ENCODE assay signal across 8 mouse cellular contexts in the genomic region with DNA sequence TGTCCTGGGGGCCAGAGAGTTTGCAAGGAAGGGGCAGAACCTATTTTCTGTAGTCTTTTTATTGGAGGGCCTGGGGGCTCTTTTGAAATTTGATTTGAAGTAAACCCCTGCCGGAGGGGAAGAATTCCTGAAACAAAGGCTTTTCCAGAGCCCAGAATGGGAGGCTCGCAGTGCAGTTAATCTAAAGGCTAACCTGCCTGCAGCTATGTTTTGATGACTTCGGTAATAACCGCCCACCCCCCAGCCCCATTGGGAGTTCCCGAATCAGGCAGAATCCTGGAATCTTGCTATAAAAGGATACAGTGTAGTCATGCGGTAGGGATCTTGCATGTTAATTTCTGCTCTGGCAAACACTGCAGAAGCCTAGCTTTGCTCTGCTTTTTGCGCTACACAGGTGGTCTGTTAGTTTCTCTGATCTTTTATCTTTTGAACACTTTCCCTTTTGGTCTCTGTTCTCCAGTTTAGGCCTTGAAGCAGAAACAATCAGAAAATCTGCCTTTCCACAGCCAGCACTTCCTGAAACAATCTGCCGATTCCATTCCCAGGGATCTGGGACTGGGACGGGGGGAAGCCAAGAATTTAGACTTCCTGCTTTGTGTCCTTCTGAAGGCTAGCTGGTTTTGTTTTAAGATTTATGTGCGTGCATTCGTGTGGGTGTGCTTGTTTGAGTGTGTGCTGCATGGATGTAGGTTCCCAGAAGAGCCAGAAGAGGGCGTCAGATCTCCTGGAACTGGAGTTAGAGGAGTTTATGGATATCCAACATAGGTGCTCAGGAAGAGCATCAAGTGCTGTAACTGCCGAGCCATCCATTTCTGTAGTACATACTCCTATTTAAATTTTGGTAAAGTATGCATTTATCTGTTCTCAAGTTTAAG. TPM values are rescaled to one million over a fixed set of nuclear protein-coding genes. Genes with fewer than 3 reads are reported as not detected.
DNase-seq lines count a peak whose midpoint lies in the region; ATAC-seq and TF ChIP-seq lines count a peak whose summit lies in the region.

No protein-coding gene starts in this region.

- peak; percentile 31 to 40 for DNase-seq in cerebellum, postnatal 10 days
- DNase-seq in cerebellum, adult 8-10 months = no peak
- peak; percentile 26 for DNase-seq in thymus, postnatal 4 days
- DNase-seq in adrenal gland, postnatal 4 days (ENCODE audit: low spot score in 2 of 2) = no peak

- H3K27me3 ChIP-seq in E14TG2a.4 (ENCODE audit: insufficient read depth, low read length) = peaks cover 14% of the 10 kb centered on the region
- peaks cover 64% of the 10 kb centered on the region for H3K27me3 ChIP-seq in erythroblast, embryonic 14.5 days (ENCODE audit: control insufficient read depth)
- no peaks in the 10 kb centered on the region; the same call in 1 of the 2 replicates for H3K27me3 ChIP-seq in intestine, embryonic 15.5 days (replicated peaks)
- H3K27me3 ChIP-seq in midbrain, embryonic 16.5 days (ENCODE audit: control insufficient read depth, insufficient read depth, low read depth, low read length) = no peaks in the 10 kb centered on the region

- peak overlapping the region; percentile 99 for H3K4me2 ChIP-seq in intestine, embryonic 15.5 days (replicated peaks)
- H3K4me2 ChIP-seq in midbrain, embryonic 16.5 days (ENCODE audit: low read length) = peak overlapping the region; percentile 83

- no peak overlapping the region for H3K27ac ChIP-seq in intestine, embryonic 15.5 days
- peak overlapping the region; percentile 66 for H3K27ac ChIP-seq in midbrain, embryonic 16.5 days (ENCODE audit: low read length)

- TF ChIP-seq CTCF in E14TG2a.4 (conservative IDR thresholded peaks at IDR 0.05; ENCODE audit: low read length) = peak; percentile 67

- H3K4me1 ChIP-seq in E14TG2a.4 (replicated peaks; ENCODE audit: low read depth, low read length) = peaks cover 67% of the 10 kb centered on the region
- H3K4me1 ChIP-seq in erythroblast, embryonic 14.5 days (ENCODE audit: control insufficient read depth) = peaks cover 79% of the 10 kb centered on the region
- peaks cover 16% of the 10 kb centered on the region for H3K4me1 ChIP-seq in intestine, embryonic 15.5 days (replicated peaks)
- peaks cover 27% of the 10 kb centered on the region for H3K4me1 ChIP-seq in midbrain, embryonic 16.5 days (ENCODE audit: control insufficient read depth, insufficient read depth, low read length)

- no peaks in the 10 kb centered on the region for H3K9me3 ChIP-seq in E14TG2a.4 (ENCODE audit: low read length)
- peaks cover 14% of the 10 kb centered on the region for H3K9me3 ChIP-seq in erythroblast, embryonic 14.5 days (ENCODE audit: control insufficient read depth, low read length)
- no peaks in the 10 kb centered on the region for H3K9me3 ChIP-seq in intestine, embryonic 15.5 days
- no peaks in the 10 kb centered on the region for H3K9me3 ChIP-seq in midbrain, embryonic 16.5 days (replicated peaks; ENCODE audit: control insufficient read depth, low read length, poor library complexity, severe bottlenecking)

- H3K9ac ChIP-seq in intestine, embryonic 15.5 days = 0 out of 2 replicates have a peak overlapping the region, but pooled peaks have one; percentile 11
- peak overlapping the region; percentile 97 for H3K9ac ChIP-seq in midbrain, embryonic 16.5 days (ENCODE audit: low read depth, low read length)

- no peaks in the 10 kb centered on the region for H3K36me3 ChIP-seq in E14TG2a.4 (ENCODE audit: insufficient read depth, low read length)
- peaks cover 6% of the 10 kb centered on the region; the same call in 1 of the 2 replicates for H3K36me3 ChIP-seq in erythroblast, embryonic 14.5 days (ENCODE audit: control insufficient read depth)
- H3K36me3 ChIP-seq in intestine, embryonic 15.5 days = no peaks in the 10 kb centered on the region
- no peaks in the 10 kb centered on the region for H3K36me3 ChIP-seq in midbrain, embryonic 16.5 days (ENCODE audit: control insufficient read depth, insufficient read depth, low read length)

- no peak for ATAC-seq in intestine, embryonic 15.5 days
- no peak for ATAC-seq in midbrain, embryonic 16.5 days

- WGBS in intestine, embryonic 15.5 days = 31% methylated on average over 13 of the region's 13 CpGs
- 6% methylated on average over 13 of the region's 13 CpGs for WGBS in midbrain, embryonic 16.5 days

- H3K4me3 ChIP-seq in E14TG2a.4 (replicated peaks; ENCODE audit: low read length) = peak overlapping the region; percentile 89
- peak overlapping the region; percentile 82 for H3K4me3 ChIP-seq in erythroblast, embryonic 14.5 days (replicated peaks)
- H3K4me3 ChIP-seq in intestine, embryonic 15.5 days (replicated peaks) = peak overlapping the region; percentile 82
- peak overlapping the region; percentile 93 for H3K4me3 ChIP-seq in midbrain, embryonic 16.5 days (ENCODE audit: low read depth, low read length)

RNA-seq across cellular contexts. Expression of a gene that starts 2.2 kb away (rescaled TPM):
- 0.10 and 0.34 TPM in 2 replicates for polyA plus RNA-seq in erythroblast, embryonic 14.5 days (2012)
- 23.4 and 24.3 TPM in 2 replicates for polyA plus RNA-seq in intestine, embryonic 15.5 days (2015; fragmentation: Nextera tagmentation; extraction: Ambion mirVana)
- 38.3 and 39.4 TPM in 2 replicates for polyA plus RNA-seq in midbrain, embryonic 16.5 days (2015; fragmentation: Nextera tagmentation; extraction: Ambion mirVana)
- total RNA-seq in adrenal gland, postnatal 4 days (2021) = 10 to 100 TPM in 1 of 2 experiments, 1 to 10 TPM in 1; 9.0 to 10.7 TPM

RNA-seq across cellular contexts. Expression of a gene that starts 34.4 kb away (rescaled TPM):
- polyA plus RNA-seq in erythroblast, embryonic 14.5 days (2012) = 0.01 and 0.03 TPM in 2 replicates
- polyA plus RNA-seq in intestine, embryonic 15.5 days (2015; fragmentation: Nextera tagmentation; extraction: Ambion mirVana) = 4.0 and 4.1 TPM in 2 replicates
- 35.7 and 37.9 TPM in 2 replicates for polyA plus RNA-seq in midbrain, embryonic 16.5 days (2015; fragmentation: Nextera tagmentation; extraction: Ambion mirVana)
- total RNA-seq in adrenal gland, postnatal 4 days (2021) = 1 to 10 TPM; 7.6 to 10.0 TPM

RNA-seq across cellular contexts. Expression of a gene that starts 46.2 kb away (rescaled TPM):
- polyA plus RNA-seq in erythroblast, embryonic 14.5 days (2012) = 4.8 and 5.6 TPM in 2 replicates
- polyA plus RNA-seq in intestine, embryonic 15.5 days (2015; fragmentation: Nextera tagmentation; extraction: Ambion mirVana) = 41.9 and 46.4 TPM in 2 replicates
- 63.2 and 66.4 TPM in 2 replicates for polyA plus RNA-seq in midbrain, embryonic 16.5 days (2015; fragmentation: Nextera tagmentation; extraction: Ambion mirVana)
- 10 to 100 TPM; 63.1 to 65.9 TPM for total RNA-seq in adrenal gland, postnatal 4 days (2021)

Comparison
In these comparisons a context has a peak if more than half of its experiments do, and no peak if none do; other contexts are left out.
1. DNase-seq: peak in cerebellum, postnatal 10 days (2 of 2) and thymus, postnatal 4 days (single experiment); none in cerebellum, adult 8-10 months (single experiment) and adrenal gland, postnatal 4 days (0 of 2).
2. RNA of a gene that starts 2.2 kb away (polyA plus RNA-seq): 38.3 to 39.4 TPM in midbrain, embryonic 16.5 days and 23.4 to 24.3 TPM in intestine, embryonic 15.5 days; 0.10 to 0.34 TPM in erythroblast, embryonic 14.5 days; every median in the first group is over 10 times any median in the second.
3. Peak in every context shown above with its lines, with median percentiles within 50 percentile points of each other: H3K4me3 ChIP-seq.